Mouse (Mus musculus): ENCODE measurements around the gene Acss2. TPM values are rescaled to one million over a fixed set of nuclear protein-coding genes. Genes with fewer than 3 reads are reported as not detected.

Gene Acss2
- polyA plus RNA-seq, 1 experiment from 2014 or later = 20.8 TPM

DNA sequence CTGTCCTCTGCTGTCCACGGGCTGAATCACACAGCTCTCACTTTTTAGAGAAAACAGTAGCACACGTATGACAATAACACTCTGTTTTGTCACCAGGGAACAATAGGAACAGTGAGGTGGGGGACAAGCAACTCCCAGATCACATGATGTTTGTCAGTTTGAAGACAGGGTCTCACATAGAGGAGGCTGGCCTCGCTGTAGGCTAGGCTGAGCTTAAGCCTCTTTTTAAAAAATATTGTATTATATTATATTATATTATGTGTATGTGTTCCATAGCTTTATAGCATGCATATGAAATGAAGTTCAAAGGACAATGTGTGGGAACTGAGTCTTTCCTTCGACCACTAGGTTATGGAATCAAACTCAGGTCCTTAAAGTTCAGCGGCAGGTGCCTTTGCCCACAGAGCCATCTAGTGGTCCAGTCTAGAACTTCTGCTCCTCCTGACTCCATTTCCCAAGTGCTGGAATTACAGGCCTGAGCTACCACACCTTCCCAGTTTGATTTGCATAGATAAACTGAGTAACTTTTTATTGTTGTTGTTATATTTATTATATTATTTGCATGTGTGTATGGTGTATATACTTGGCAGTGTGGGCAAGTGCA lies 66.3 kb downstream of the Acss2 start:
- no peak overlapping the region for H3K9ac ChIP-seq (ENCODE audit: low read depth, low read length)
- 50% methylated on average over 5 of the region's 5 CpGs for WGBS
- no peaks in the 10 kb centered on the region for H3K4me1 ChIP-seq (replicated peaks; ENCODE audit: insufficient read depth, low read length)
- H3K36me3 ChIP-seq (ENCODE audit: insufficient read depth, low read length) = no peaks in the 10 kb centered on the region
- TF ChIP-seq CTCF (IDR thresholded peaks at IDR 0.05; ENCODE audit: low read depth) = peak; percentile 96
- peak; percentile 85 for DNase-seq (ENCODE audit: low spot score)
- H3K4me3 ChIP-seq (replicated peaks; ENCODE audit: low read depth, low read length) = no peak overlapping the region
- H3K27ac ChIP-seq = no peak overlapping the region
- no peak; the same call in 1 of the 2 replicates for ATAC-seq (replicated peaks; ENCODE audit: low FRiP score, low read depth)
- no peaks in the 10 kb centered on the region for H3K27me3 ChIP-seq (ENCODE audit: insufficient read depth, low read length)
- no peak overlapping the region for H3K4me2 ChIP-seq (ENCODE audit: low read length)
- H3K9me3 ChIP-seq (replicated peaks; ENCODE audit: low read length) = no peaks in the 10 kb centered on the region

DNA sequence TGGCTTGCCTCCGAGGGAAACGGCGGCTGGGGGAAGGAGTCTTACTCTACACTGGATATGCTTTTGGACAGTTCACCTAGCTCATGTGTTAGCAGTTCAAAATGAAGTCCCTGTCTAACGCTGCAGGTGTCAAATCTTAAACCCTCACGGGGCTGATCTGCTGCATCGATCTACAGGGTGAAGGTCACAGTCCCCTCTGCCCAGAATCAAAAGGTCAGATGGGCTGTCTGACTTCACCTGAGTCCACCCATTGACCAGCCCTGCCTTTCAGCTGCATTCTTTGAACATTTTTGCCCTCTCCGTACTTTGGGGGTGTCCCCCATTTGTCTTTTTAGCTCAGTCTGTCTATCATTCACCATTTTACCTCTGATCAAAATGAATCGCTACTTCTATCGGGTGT lies 67.3 kb downstream of the Acss2 start:
- Histone ChIP-seq H3K4me1 (replicated peaks; ENCODE audit: insufficient read depth, low read length) (no peaks in the 10 kb centered on the region), H3K4me3 (replicated peaks; ENCODE audit: low read depth, low read length) (no peak overlapping the region), H3K36me3 (ENCODE audit: insufficient read depth, low read length) (no peaks in the 10 kb centered on the region), H3K9me3 (replicated peaks; ENCODE audit: low read length) (no peaks in the 10 kb centered on the region), H3K27ac (peak overlapping the region; percentile 50; the same call in 1 of the 2 replicates), H3K27me3 (ENCODE audit: insufficient read depth, low read length) (no peaks in the 10 kb centered on the region), H3K9ac (ENCODE audit: low read depth, low read length) (no peak overlapping the region), H3K4me2 (ENCODE audit: low read length) (no peak overlapping the region)
- 83% methylated on average over 9 of the region's 9 CpGs for WGBS
- DNase-seq (ENCODE audit: low spot score) (no peak), ATAC-seq (replicated peaks; ENCODE audit: low FRiP score, low read depth) (no peak)
- no peak for TF ChIP-seq CTCF (IDR thresholded peaks at IDR 0.05; ENCODE audit: low read depth)

DNA sequence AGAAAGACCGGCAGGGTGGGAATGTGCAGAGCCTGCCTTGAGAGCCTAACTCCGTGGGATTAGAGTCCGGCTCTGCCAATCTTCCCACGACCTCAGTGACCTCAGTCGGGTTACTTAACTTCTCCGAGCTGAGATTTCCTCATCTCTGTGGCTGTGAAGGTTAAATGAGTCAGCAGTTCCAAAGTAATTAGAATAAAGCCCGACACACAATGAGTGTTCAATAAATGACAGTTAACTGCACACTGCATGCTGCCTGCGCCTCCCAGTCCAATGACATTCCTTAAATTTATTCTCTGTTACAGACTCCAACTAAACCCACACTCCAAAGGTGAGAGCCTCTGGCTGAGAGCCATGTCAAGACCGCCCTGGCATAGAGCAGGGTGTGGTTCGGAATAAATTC lies 67.7 kb downstream of the Acss2 start:
- Histone ChIP-seq H3K4me1 (replicated peaks; ENCODE audit: insufficient read depth, low read length) (no peaks in the 10 kb centered on the region), H3K4me2 (ENCODE audit: low read length) (no peak overlapping the region), H3K27me3 (ENCODE audit: insufficient read depth, low read length) (no peaks in the 10 kb centered on the region), H3K4me3 (replicated peaks; ENCODE audit: low read depth, low read length) (no peak overlapping the region), H3K9ac (ENCODE audit: low read depth, low read length) (no peak overlapping the region), H3K27ac (peak overlapping the region; percentile 50; the same call in 1 of the 2 replicates), H3K9me3 (replicated peaks; ENCODE audit: low read length) (no peaks in the 10 kb centered on the region), H3K36me3 (ENCODE audit: insufficient read depth, low read length) (no peaks in the 10 kb centered on the region)
- ATAC-seq (replicated peaks; ENCODE audit: low FRiP score, low read depth) = peak; percentile 37; the same call in 1 of the 2 replicates
- 60% methylated on average over 10 of the region's 10 CpGs for WGBS
- DNase-seq (ENCODE audit: low spot score) = peak; percentile 8
- TF ChIP-seq CTCF (IDR thresholded peaks at IDR 0.05; ENCODE audit: low read depth) = no peak

DNA sequence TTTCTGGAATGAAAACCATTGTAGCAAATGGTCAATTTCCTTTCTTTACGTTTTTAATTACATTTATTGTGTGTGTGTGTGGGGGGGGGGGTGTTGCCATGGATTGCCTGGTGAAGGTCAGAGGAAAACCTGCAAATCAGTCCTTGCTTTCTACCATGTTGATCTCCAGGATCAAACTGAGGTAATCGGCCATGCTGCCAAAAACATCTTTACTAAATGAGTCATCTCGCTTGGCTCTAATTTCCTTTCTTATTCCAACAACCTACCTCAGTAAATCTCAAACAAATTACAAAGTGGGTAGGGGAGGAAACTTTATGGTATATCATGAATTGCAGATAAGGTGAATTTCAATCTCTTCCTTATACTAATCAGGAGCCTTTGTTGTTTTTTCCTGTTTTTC lies 70.4 kb downstream of the Acss2 start:
- no peak for DNase-seq (ENCODE audit: low spot score)
- 69% methylated on average over 3 of the region's 3 CpGs for WGBS

GRCm38 (mm10) chr2:155589521-155589920 lies 71.8 kb downstream of the Acss2 start:
- peaks cover 4% of the 10 kb centered on the region; the same call in 1 of the 2 replicates for H3K4me1 ChIP-seq (replicated peaks; ENCODE audit: insufficient read depth, low read length)
- 72% methylated on average over 6 of the region's 6 CpGs for WGBS
- H3K4me3 ChIP-seq (replicated peaks; ENCODE audit: low read depth, low read length) = no peak overlapping the region
- DNase-seq (ENCODE audit: low spot score) (no peak), ATAC-seq (replicated peaks; ENCODE audit: low FRiP score, low read depth) (no peak)
- no peaks in the 10 kb centered on the region for H3K36me3 ChIP-seq (ENCODE audit: insufficient read depth, low read length)
- H3K27ac ChIP-seq = no peak overlapping the region
- H3K4me2 ChIP-seq (ENCODE audit: low read length) = no peak overlapping the region
- H3K9me3 ChIP-seq (replicated peaks; ENCODE audit: low read length) = no peaks in the 10 kb centered on the region
- no peaks in the 10 kb centered on the region for H3K27me3 ChIP-seq (ENCODE audit: insufficient read depth, low read length)
- TF ChIP-seq CTCF (IDR thresholded peaks at IDR 0.05; ENCODE audit: low read depth) = no peak
- no peak overlapping the region for H3K9ac ChIP-seq (ENCODE audit: low read depth, low read length)

More for the DNA sequence above, 70.4 kb downstream of the Acss2 start:
- H3K4me1 ChIP-seq (replicated peaks; ENCODE audit: insufficient read depth, low read length) = peaks cover 4% of the 10 kb centered on the region; the same call in 1 of the 2 replicates
- no peaks in the 10 kb centered on the region for H3K27me3 ChIP-seq (ENCODE audit: insufficient read depth, low read length)
- no peaks in the 10 kb centered on the region for H3K36me3 ChIP-seq (ENCODE audit: insufficient read depth, low read length)
- H3K27ac ChIP-seq = no peak overlapping the region
- H3K4me2 ChIP-seq (ENCODE audit: low read length) = no peak overlapping the region
- no peaks in the 10 kb centered on the region for H3K9me3 ChIP-seq (replicated peaks; ENCODE audit: low read length)
- no peak overlapping the region for H3K9ac ChIP-seq (ENCODE audit: low read depth, low read length)
- H3K4me3 ChIP-seq (replicated peaks; ENCODE audit: low read depth, low read length) = no peak overlapping the region
- no peak for TF ChIP-seq CTCF (IDR thresholded peaks at IDR 0.05; ENCODE audit: low read depth)
- no peak for ATAC-seq (replicated peaks; ENCODE audit: low FRiP score, low read depth)

- no peaks in the 10 kb centered on the region for H3K27me3 ChIP-seq (ENCODE audit: insufficient read depth, low read length)
- H3K4me3 ChIP-seq (replicated peaks; ENCODE audit: low read depth, low read length) = no peak overlapping the region
- 0 out of 2 replicates have a peak overlapping the region, but pooled peaks have one; percentile 89 for H3K27ac ChIP-seq
- no peaks in the 10 kb centered on the region for H3K36me3 ChIP-seq (ENCODE audit: insufficient read depth, low read length)
- DNase-seq (ENCODE audit: low spot score) = no peak
- H3K4me2 ChIP-seq (ENCODE audit: low read length) = peak overlapping the region; percentile 55; the same call in 1 of the 2 replicates
- no peaks in the 10 kb centered on the region for H3K9me3 ChIP-seq (replicated peaks; ENCODE audit: low read length)
- H3K4me1 ChIP-seq (replicated peaks; ENCODE audit: insufficient read depth, low read length) = peaks cover 4% of the 10 kb centered on the region; the same call in 1 of the 2 replicates
- TF ChIP-seq CTCF (IDR thresholded peaks at IDR 0.05; ENCODE audit: low read depth) = no peak
- H3K9ac ChIP-seq (ENCODE audit: low read depth, low read length) = no peak overlapping the region
- 86% methylated on average over 2 of the region's 2 CpGs for WGBS
- no peak for ATAC-seq (replicated peaks; ENCODE audit: low FRiP score, low read depth)
Observed at GRCm38 (mm10) chr2:155590876-155591275, 73.1 kb downstream of the Acss2 start.

Data from kidney, postnatal 0 days (tissue).